Mouse (Mus musculus) hindbrain, embryonic 12.5 days (tissue): ENCODE measurements around the gene Rcsd1. TPM values are rescaled to one million over a fixed set of nuclear protein-coding genes. Genes with fewer than 3 reads are reported as not detected.

Experiments
- ATAC-seq: fragments of 200-750 bp; cut with Nextera tagmentation; 2 replicates; pipeline ENCODE4 v1.8.0; 2017; ENCODE audit warnings: moderate TSS enrichment; ENCODE audit not compliant: low FRiP score
- H3K27ac ChIP-seq: fragments of 300-500 bp; sonication (generic); 2 replicates; pipeline ENCODE4 v1.5.1; 2016; ENCODE audit warnings: mild to moderate bottlenecking
- H3K27me3 ChIP-seq: fragments of 300-500 bp; sonication (generic); 2 replicates; pipeline ENCODE4 v1.6.1; 2016; ENCODE audit warnings: mild to moderate bottlenecking
- H3K36me3 ChIP-seq: fragments of 300-500 bp; sonication (generic); 2 replicates; pipeline ENCODE4 v1.6.1; 2016; ENCODE audit warnings: mild to moderate bottlenecking
- H3K4me1 ChIP-seq: fragments of 300-500 bp; sonication (generic); 2 replicates; pipeline ENCODE4 v1.6.1; 2016
- H3K4me2 ChIP-seq: fragments of 300-500 bp; sonication (generic); replicated peaks from 2 replicates; pipeline ENCODE4 v1.6.1; 2016; ENCODE audit warnings: mild to moderate bottlenecking
- H3K4me3 ChIP-seq: fragments of 300-500 bp; sonication (generic); 2 replicates; pipeline ENCODE4 v1.5.1; 2016; ENCODE audit warnings: mild to moderate bottlenecking
- H3K9ac ChIP-seq: fragments of 300-500 bp; sonication (generic); 2 replicates; pipeline ENCODE4 v1.6.1; 2016; ENCODE audit warnings: mild to moderate bottlenecking, moderate library complexity
- H3K9me3 ChIP-seq: fragments of 300-500 bp; sonication (generic); replicated peaks from 2 replicates; pipeline ENCODE4 v1.6.1; 2016; ENCODE audit warnings: mild to moderate bottlenecking
- WGBS: fragments of 180-500 bp; shearing (Covaris S2); methylation state at CpG from one replicate; pipeline ENCODE4 v1.1.7; 2016; 5-methylcytosine and 5-hydroxymethylcytosine counted together
- polyA plus RNA-seq: library from polyadenylated mRNA; unstranded; fragments of >200 nt; fragmentation: Nextera tagmentation; extraction: Ambion mirVana; gene quantifications from 2 replicates; pipeline ENCODE4 v1.2.1, GENCODE M21; 2016

Gene Rcsd1
- polyA plus RNA-seq, 1 experiment from 2014 or later, result 16.8 TPM

DNA sequence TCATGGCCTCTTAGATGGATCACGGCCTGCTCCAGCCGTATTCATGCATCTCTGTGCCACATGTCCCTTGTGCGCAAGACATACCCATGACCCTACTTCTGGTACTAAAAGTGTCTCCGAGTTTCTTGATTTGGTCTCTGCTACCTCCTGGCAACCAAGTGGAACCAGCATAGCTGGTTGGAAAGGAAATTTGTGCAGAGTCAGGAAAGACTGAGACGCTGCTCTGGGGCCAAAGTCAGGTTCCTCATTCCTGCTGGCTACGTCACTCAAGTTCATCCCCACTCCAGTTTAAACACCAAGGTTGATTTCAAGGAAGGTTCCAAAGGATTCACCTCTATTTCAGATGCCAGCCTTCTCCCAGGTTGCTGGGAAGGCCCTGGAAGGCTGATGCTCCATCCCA lies 42.6 kb downstream of the Rcsd1 start:
- no peak overlapping the region for H3K27ac ChIP-seq
- H3K9me3 ChIP-seq, result no peaks in the 10 kb centered on the region
- H3K9ac ChIP-seq, result no peak overlapping the region
- ATAC-seq, result no peak
- 90% methylated on average over 6 of the region's 6 CpGs for WGBS
- H3K36me3 ChIP-seq, result no peaks in the 10 kb centered on the region
- no peaks in the 10 kb centered on the region for H3K27me3 ChIP-seq
- peaks cover 8% of the 10 kb centered on the region for H3K4me1 ChIP-seq
- no peak overlapping the region for H3K4me3 ChIP-seq
- H3K4me2 ChIP-seq, result no peak overlapping the region

DNA sequence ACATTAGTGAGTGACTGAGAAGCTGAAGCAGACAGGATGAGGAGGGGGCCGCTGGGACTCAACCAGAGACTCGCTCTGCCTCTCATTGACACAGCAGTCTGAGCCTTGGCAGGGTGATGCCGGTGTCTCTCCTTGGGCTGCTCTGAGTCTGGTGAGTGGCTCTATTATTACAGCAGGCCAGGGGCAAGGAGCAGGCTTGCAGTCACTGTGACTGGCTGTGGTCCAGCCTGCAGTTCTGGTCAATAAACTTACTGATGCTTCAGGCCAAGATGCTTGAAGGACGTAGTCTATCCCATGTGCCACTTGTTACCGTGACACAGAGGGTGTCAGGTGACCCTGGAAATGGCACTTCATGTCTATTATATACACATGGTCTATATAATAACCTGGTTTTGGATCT lies 43.8 kb downstream of the Rcsd1 start:
- Histone ChIP-seq H3K27me3 (no peaks in the 10 kb centered on the region), H3K4me2 (no peak overlapping the region), H3K27ac (no peak overlapping the region), H3K4me1 (peaks cover 8% of the 10 kb centered on the region), H3K9ac (no peak overlapping the region), H3K4me3 (no peak overlapping the region), H3K9me3 (no peaks in the 10 kb centered on the region), H3K36me3 (no peaks in the 10 kb centered on the region)
- 78% methylated on average over 5 of the region's 5 CpGs for WGBS
- ATAC-seq, result no peak

DNA sequence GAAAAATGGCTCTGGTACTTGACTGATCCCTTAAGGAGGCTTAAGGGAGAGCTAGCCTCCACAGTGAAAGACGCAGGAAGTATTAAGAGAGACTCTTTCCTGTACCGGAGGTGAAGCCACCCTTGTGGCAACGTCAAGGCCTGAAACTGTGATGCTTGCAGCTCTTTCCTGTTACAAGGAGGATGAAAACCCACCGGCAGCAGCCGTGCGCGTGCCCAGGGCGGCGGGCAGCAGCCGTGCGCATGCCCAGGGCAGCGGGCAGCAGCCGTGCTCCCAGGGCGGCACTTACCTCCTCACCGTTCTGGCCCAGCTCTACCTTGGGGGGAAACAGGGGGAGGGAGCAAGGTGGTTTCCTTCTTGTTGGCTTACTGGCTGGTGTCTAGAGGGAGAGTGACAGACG lies 46.3 kb downstream of the Rcsd1 start:
- Histone ChIP-seq H3K27ac (no peak overlapping the region), H3K27me3 (no peaks in the 10 kb centered on the region), H3K4me3 (no peak overlapping the region), H3K4me2 (no peak overlapping the region), H3K9ac (no peak overlapping the region), H3K4me1 (peaks cover 8% of the 10 kb centered on the region), H3K36me3 (no peaks in the 10 kb centered on the region), H3K9me3 (no peaks in the 10 kb centered on the region)
- 70% methylated on average over 16 of the region's 16 CpGs for WGBS
- no peak for ATAC-seq

DNA sequence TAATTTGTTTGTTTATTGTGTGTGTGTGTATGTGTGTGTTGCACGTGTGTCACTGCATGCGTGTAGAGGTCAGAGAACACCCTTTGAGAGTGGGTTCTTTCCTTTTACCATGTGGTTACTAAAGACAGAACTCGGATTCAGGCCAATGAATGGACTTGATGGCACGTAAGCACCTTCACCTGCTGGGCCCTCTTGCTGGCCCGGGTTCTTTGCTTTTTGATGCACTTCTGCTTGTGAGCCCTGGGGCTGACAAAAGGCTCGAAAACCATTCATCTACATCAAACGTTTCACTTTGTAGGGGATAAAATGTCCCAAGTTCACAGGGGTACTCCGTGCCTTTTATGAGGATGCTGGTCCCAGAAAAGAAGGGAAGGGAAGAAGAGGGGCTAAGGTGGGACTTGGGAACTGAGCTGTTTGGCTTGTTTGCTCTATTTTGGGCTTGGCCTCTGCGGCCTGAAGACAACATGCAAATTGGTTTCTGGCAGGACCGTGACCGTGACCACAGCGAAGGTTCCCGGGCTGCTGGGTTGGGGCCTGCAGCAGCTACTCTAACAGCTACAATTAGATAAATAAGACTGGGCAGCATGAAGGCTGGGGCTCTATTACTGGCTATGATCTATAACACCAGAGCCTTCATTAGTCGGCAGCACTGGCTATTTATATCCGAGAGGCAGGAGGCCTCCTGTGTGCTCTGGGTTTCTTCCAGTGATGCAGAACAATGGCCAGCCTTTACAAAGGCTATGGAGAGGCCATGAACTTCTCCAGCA lies 46.9 kb downstream of the Rcsd1 start:
- H3K4me2 ChIP-seq, result no peak overlapping the region
- H3K36me3 ChIP-seq, result no peaks in the 10 kb centered on the region
- H3K9ac ChIP-seq, result no peak overlapping the region
- WGBS, result 37% methylated on average over 15 of the region's 15 CpGs
- no peak overlapping the region for H3K4me3 ChIP-seq
- H3K27me3 ChIP-seq, result no peaks in the 10 kb centered on the region
- H3K4me1 ChIP-seq, result peaks cover 8% of the 10 kb centered on the region
- no peaks in the 10 kb centered on the region for H3K9me3 ChIP-seq
- no peak overlapping the region for H3K27ac ChIP-seq
- ATAC-seq, result no peak

DNA sequence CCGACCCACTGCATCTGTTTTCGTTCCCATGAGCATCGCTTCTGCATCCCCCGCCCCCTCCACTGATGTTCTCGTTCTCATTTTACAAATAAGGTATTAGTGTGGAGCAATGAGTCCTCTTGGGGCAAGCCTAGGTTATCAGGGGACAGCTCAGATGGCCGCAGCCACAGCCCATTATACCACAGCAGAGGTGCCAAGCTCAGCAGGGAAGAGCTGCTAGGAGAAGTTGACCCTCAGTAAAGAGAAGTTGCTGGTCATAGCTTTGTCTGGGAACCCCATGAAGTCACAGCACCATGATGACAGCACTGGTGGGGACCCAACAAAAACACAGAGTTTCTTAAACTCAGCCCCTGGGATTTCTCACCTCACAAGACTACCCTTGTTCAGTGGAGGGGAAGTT lies 47.8 kb downstream of the Rcsd1 start:
- Histone ChIP-seq H3K27me3 (no peaks in the 10 kb centered on the region), H3K4me3 (no peak overlapping the region), H3K4me2 (no peak overlapping the region), H3K4me1 (peaks cover 8% of the 10 kb centered on the region), H3K36me3 (no peaks in the 10 kb centered on the region), H3K27ac (no peak overlapping the region), H3K9me3 (no peaks in the 10 kb centered on the region), H3K9ac (no peak overlapping the region)
- ATAC-seq, result no peak
- 77% methylated on average over 6 of the region's 6 CpGs for WGBS

DNA sequence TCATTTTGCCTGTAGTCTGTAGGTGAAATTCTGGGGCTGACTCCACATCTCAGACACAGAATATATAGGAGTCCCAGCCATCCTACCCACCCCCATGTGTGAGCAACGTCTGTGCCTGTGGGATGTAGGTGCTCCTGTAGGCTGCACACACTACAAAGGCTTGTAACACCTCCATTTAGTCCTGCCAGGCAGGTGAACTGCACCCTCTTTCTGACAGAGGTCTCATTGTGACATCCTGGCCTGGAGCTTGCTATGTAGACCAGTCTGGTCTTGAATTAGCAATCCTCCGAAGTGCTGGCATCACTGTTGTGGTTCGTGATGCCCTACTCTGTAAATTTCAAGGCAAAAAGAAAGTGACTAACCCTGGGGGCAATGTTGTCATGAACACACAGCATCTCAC lies 48.4 kb downstream of the Rcsd1 start:
- peaks cover 8% of the 10 kb centered on the region for H3K4me1 ChIP-seq
- no peaks in the 10 kb centered on the region for H3K9me3 ChIP-seq
- ATAC-seq, result no peak
- H3K4me3 ChIP-seq, result no peak overlapping the region
- H3K27ac ChIP-seq, result no peak overlapping the region
- H3K27me3 ChIP-seq, result no peaks in the 10 kb centered on the region
- 55% methylated on average over 3 of the region's 3 CpGs for WGBS
- H3K4me2 ChIP-seq, result no peak overlapping the region
- no peaks in the 10 kb centered on the region for H3K36me3 ChIP-seq
- no peak overlapping the region for H3K9ac ChIP-seq

DNA sequence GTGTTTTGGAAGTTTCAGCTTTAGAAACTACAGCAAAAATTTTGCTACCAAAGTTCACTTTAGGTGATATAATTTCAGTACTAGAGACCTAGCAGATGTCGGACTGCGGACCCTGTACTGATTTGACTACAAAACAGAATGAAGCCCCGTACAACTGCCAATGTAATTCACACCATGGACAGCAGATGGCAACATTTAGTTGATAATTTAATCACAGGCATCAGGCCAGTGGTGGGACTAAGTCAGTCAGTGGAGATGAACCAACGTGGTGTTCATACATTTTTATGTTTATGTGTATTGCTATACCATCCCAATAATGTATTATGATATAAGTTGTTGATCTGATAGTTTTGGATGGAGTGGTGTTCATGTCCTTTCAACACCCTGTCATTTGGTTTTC lies 48.8 kb downstream of the Rcsd1 start:
- 20% methylated on average over 4 of the region's 4 CpGs for WGBS
- H3K4me3 ChIP-seq, result no peak overlapping the region
- H3K4me1 ChIP-seq, result peaks cover 8% of the 10 kb centered on the region
- H3K4me2 ChIP-seq, result no peak overlapping the region
- H3K9me3 ChIP-seq, result no peaks in the 10 kb centered on the region
- H3K36me3 ChIP-seq, result no peaks in the 10 kb centered on the region
- no peaks in the 10 kb centered on the region for H3K27me3 ChIP-seq
- H3K9ac ChIP-seq, result no peak overlapping the region
- no peak overlapping the region for H3K27ac ChIP-seq
- ATAC-seq, result peak; percentile 47

DNA sequence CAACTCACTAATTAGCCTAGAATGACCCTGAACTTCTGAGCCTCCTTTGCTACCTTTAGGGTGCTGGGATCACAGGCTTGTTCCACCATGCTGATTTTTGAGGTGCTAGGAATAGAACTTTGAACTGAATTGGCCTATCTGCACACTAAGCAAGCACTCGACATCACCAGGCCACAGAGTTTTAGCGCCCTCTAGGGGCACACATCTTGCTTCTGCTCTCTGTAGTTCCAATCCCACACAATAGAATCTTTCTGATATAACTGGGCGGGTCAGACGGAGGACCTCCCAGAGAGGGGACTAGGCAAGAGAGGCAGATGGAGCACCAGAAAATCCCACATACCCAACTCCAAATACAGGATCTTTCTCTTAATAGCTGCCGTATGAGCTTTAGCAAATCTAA lies 51.0 kb downstream of the Rcsd1 start:
- Histone ChIP-seq H3K4me2 (no peak overlapping the region), H3K4me3 (no peak overlapping the region), H3K36me3 (no peaks in the 10 kb centered on the region), H3K27ac (no peak overlapping the region), H3K9ac (no peak overlapping the region), H3K9me3 (no peaks in the 10 kb centered on the region), H3K4me1 (peaks cover 8% of the 10 kb centered on the region), H3K27me3 (no peaks in the 10 kb centered on the region)
- peak; percentile 36; the same call in 1 of the 2 replicates for ATAC-seq
- 35% methylated on average over 5 of the region's 5 CpGs for WGBS

DNA sequence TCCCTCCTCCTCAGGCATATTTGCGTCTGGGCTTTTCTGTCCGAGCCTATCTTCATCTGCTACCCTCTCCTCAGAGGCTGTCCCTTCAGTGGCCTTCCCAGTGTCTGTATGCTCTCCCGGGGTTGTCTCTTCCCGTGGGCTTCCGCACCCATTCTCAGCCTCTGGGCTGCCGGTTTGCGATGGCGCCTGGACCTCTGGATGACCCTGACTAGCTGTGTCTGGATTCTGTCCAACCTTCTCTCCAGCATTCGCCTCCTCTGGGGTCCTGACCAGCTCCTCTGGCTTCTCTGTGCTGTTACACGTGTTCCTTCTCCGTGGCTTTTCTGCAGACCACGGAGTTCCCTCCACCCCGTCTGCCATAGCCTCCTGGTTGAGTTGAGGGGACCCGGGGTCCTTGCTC lies 54.1 kb downstream of the Rcsd1 start:
- no peak overlapping the region for H3K4me2 ChIP-seq
- no peak overlapping the region for H3K27ac ChIP-seq
- no peaks in the 10 kb centered on the region for H3K9me3 ChIP-seq
- H3K36me3 ChIP-seq, result no peaks in the 10 kb centered on the region
- 90% methylated on average over 14 of the region's 14 CpGs for WGBS
- H3K9ac ChIP-seq, result no peak overlapping the region
- H3K27me3 ChIP-seq, result no peaks in the 10 kb centered on the region
- H3K4me1 ChIP-seq, result no peaks in the 10 kb centered on the region
- no peak for ATAC-seq
- no peak overlapping the region for H3K4me3 ChIP-seq

DNA sequence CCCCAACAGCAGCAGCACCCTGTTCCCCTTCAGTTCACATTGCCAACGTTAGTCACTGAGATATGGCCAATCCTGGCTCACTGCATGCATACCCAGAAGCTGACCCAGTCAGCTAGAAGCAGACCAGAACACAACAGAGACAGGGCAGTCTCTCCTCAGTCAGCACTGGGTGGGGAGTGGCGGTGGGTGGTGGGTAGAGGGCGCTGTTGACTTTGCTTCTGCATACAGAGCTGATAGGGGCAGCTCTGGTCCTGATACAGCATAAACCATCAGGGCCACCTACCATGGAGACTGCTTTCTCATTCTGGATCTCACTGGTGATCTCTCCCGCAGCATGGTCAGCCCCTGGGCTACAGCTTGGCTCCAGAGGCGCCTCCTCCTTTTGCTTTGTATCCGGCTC lies 54.5 kb downstream of the Rcsd1 start:
- H3K4me3 ChIP-seq, result no peak overlapping the region

DNA sequence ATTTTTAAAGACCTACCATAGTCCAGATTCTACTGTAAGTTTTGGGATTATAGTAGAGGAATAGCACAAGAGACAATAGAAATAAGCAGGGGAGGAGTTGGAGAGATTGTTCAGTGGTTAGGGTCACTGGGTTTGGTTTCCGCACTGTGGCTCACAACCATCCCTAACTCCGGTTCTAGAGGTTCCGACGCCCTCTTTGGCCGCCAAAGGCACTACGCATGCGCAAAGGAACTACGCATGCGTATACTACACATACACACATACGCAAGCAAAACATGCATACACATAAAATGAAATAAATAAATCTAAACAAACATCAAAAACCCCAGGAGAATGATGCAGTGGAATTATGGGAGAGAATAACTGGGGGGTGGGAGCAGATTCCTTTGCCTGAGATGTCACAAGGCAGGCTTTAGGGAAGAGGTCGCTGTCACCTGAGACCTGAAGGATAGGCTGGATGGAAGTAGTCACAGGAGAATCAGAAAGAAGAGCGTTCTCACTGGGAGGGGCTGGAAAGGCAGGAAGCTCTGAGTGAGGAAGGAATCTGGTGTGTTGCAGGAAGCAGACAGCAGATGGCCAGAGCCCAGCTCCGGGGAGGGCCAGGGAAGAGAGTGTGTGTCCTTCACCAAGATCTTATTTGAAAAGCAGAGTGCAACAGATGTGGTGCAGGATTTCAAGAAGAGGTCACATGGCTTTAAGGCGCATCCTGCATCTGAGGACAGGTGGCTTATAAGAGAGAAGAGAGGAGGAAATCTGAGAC lies 56.3 kb downstream of the Rcsd1 start:
- WGBS, result 87% methylated on average over 14 of the region's 14 CpGs
- no peak overlapping the region for H3K4me2 ChIP-seq
- no peaks in the 10 kb centered on the region for H3K27me3 ChIP-seq
- H3K36me3 ChIP-seq, result no peaks in the 10 kb centered on the region
- H3K4me3 ChIP-seq, result no peak overlapping the region
- H3K27ac ChIP-seq, result no peak overlapping the region
- H3K9me3 ChIP-seq, result no peaks in the 10 kb centered on the region
- H3K9ac ChIP-seq, result no peak overlapping the region
- ATAC-seq, result no peak
- no peaks in the 10 kb centered on the region for H3K4me1 ChIP-seq

More for the DNA sequence above, 54.5 kb downstream of the Rcsd1 start:
- H3K27ac ChIP-seq, result no peak overlapping the region
- no peaks in the 10 kb centered on the region for H3K36me3 ChIP-seq
- H3K4me1 ChIP-seq, result no peaks in the 10 kb centered on the region
- WGBS, result 68% methylated on average over 6 of the region's 6 CpGs
- H3K9ac ChIP-seq, result no peak overlapping the region
- ATAC-seq, result no peak
- no peaks in the 10 kb centered on the region for H3K27me3 ChIP-seq
- H3K4me2 ChIP-seq, result no peak overlapping the region
- H3K9me3 ChIP-seq, result no peaks in the 10 kb centered on the region

DNA sequence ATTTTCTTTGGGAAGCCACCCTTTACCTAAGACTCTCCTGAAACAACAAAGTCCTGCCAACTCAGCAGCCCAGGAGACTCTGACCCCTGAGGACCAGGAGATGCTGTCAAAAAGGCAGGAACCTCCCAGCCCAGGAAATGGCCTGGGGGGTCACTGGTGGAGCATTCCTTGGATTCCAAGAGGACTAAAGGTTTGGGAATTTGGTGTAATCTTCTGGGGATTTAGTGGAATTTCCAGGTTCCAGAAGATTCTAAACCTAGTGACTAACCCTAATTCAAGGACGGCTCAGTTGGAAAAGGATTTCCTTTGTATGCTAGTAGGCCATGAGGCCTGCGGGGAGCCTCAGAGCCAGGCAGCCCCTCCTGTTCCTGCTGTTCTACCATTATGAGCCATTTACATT lies 57.0 kb downstream of the Rcsd1 start:
- Histone ChIP-seq H3K4me2 (no peak overlapping the region), H3K4me3 (no peak overlapping the region), H3K4me1 (no peaks in the 10 kb centered on the region), H3K27me3 (no peaks in the 10 kb centered on the region), H3K36me3 (no peaks in the 10 kb centered on the region), H3K9me3 (no peaks in the 10 kb centered on the region), H3K27ac (no peak overlapping the region), H3K9ac (no peak overlapping the region)
- ATAC-seq, result no peak
- 71% methylated on average over 2 of the region's 2 CpGs for WGBS

DNA sequence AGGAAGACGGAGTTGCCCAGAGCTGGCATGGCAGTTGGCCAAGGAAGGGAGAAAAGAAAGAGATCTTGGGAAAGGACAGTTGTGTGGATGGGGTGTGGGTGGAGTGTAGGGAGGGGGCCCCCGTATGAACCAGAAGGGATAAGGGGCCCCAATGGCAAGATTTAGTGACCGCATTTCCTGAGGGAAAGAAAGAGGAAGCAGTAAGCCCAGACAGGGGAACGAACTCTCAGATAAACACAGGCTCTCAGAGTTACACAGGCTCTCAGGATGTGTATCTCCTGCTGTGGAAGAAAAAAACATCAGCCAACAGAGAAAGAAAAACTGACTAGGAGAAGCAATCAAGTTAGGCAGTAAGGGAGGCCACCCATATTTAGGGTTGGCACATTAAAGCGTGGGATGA lies 58.4 kb downstream of the Rcsd1 start:
- H3K27me3 ChIP-seq, result no peaks in the 10 kb centered on the region
- no peak overlapping the region for H3K4me3 ChIP-seq
- H3K27ac ChIP-seq, result no peak overlapping the region
- no peaks in the 10 kb centered on the region for H3K4me1 ChIP-seq
- no peak overlapping the region for H3K4me2 ChIP-seq
- H3K9me3 ChIP-seq, result no peaks in the 10 kb centered on the region
- WGBS, result 67% methylated on average over 5 of the region's 5 CpGs
- no peak overlapping the region for H3K9ac ChIP-seq
- ATAC-seq, result no peak
- no peaks in the 10 kb centered on the region for H3K36me3 ChIP-seq
